Mouse (Mus musculus) forebrain, embryonic 11.5 days (tissue): ENCODE data around the gene Ank3. TPM values are rescaled to one million over a fixed set of nuclear protein-coding genes. Genes with fewer than 3 reads are reported as not detected.

Experiments
- ATAC-seq: fragments of 200-750 bp; cut with Nextera tagmentation; replicated peaks from 2 replicates; pipeline ENCODE4 v1.8.0; 2017; ENCODE audit warnings: moderate TSS enrichment; ENCODE audit not compliant: low FRiP score
- DNase-seq: peaks from one replicate; pipeline ENCODE4 v3.0.0-alpha.2; 2017; ENCODE audit warnings: low spot score
- H3K27ac ChIP-seq: fragments of 300-500 bp; sonication (generic); 2 replicates; pipeline ENCODE4 v1.5.1; 2014; ENCODE audit warnings: low read depth, low read length
- H3K27me3 ChIP-seq: fragments of 300-500 bp; sonication (generic); 2 replicates; pipeline ENCODE4 v1.6.1; 2014; ENCODE audit warnings: mild to moderate bottlenecking, low read length, mixed read lengths; ENCODE audit not compliant: control insufficient read depth, insufficient read depth
- H3K36me3 ChIP-seq: fragments of 300-500 bp; sonication (generic); 2 replicates; pipeline ENCODE4 v1.6.1; 2014; ENCODE audit warnings: mild to moderate bottlenecking, low read length, moderate library complexity, mixed read lengths; ENCODE audit not compliant: control insufficient read depth, insufficient read depth
- H3K4me1 ChIP-seq: fragments of 300-500 bp; sonication (generic); replicated peaks from 2 replicates; pipeline ENCODE4 v1.6.1; 2014; ENCODE audit warnings: low read length, mixed read lengths; ENCODE audit not compliant: control insufficient read depth, insufficient read depth
- H3K4me2 ChIP-seq: fragments of 300-500 bp; sonication (generic); 2 replicates; pipeline ENCODE4 v1.6.1; 2014; ENCODE audit warnings: low read depth, mild to moderate bottlenecking, low read length, moderate library complexity, mixed read lengths; ENCODE audit not compliant: severe bottlenecking
- H3K4me3 ChIP-seq: fragments of 300-500 bp; sonication (generic); 2 replicates; pipeline ENCODE4 v1.5.1; 2014; ENCODE audit warnings: low read depth, low read length
- H3K9ac ChIP-seq: fragments of 300-500 bp; sonication (generic); 2 replicates; pipeline ENCODE4 v1.6.1; 2014; ENCODE audit warnings: low read length
- H3K9me3 ChIP-seq: fragments of 300-500 bp; sonication (generic); 2 replicates; pipeline ENCODE4 v1.6.1; 2016; ENCODE audit warnings: low read length, mixed read lengths; ENCODE audit not compliant: control insufficient read depth
- WGBS: fragments of 180-500 bp; shearing (Covaris S2); extraction: QIAGEN DNeasy Blood & Tissue Kit; methylation state at CpG from one replicate; pipeline ENCODE4 v1.1.7; 2014; 5-methylcytosine and 5-hydroxymethylcytosine counted together
- polyA plus RNA-seq: library from polyadenylated mRNA; unstranded; fragments of >200 nt; fragmentation: Nextera tagmentation; extraction: Ambion mirVana; gene quantifications from 2 replicates; pipeline ENCODE4 v1.2.1, GENCODE M21; 2014

The Ank3 gene
- polyA plus RNA-seq, 1 experiment from 2014 or later: 44.5 TPM

- Histone ChIP-seq H3K9me3 (no peaks in the 10 kb centered on the region), H3K4me1 (peaks cover 6% of the 10 kb centered on the region; the same call in 1 of the 2 replicates), H3K27ac (no peak overlapping the region), H3K27me3 (no peaks in the 10 kb centered on the region), H3K9ac (no peak overlapping the region), H3K4me2 (no peak overlapping the region), H3K36me3 (no peaks in the 10 kb centered on the region), H3K4me3 (no peak overlapping the region)
- no peak for ATAC-seq
- WGBS: 60% methylated on average over 13 of the region's 13 CpGs
- DNase-seq: no peak
These were observed 387.8 kb downstream of the Ank3 start for GRCm38 (mm10) chr10:69786220-69786993.

GRCm38 (mm10) chr10:69787379-69787778 is 388.8 kb downstream of the Ank3 start:
- peaks cover 6% of the 10 kb centered on the region; the same call in 1 of the 2 replicates for H3K4me1 ChIP-seq
- no peak overlapping the region for H3K9ac ChIP-seq
- no peak overlapping the region for H3K27ac ChIP-seq
- H3K4me3 ChIP-seq: no peak overlapping the region
- H3K9me3 ChIP-seq: no peaks in the 10 kb centered on the region
- H3K36me3 ChIP-seq: no peaks in the 10 kb centered on the region
- DNase-seq (no peak), ATAC-seq (no peak)
- WGBS: 43% methylated on average over 10 of the region's 10 CpGs
- H3K4me2 ChIP-seq: no peak overlapping the region
- H3K27me3 ChIP-seq: no peaks in the 10 kb centered on the region

GRCm38 (mm10) chr10:69790606-69791005 is 392.0 kb downstream of the Ank3 start:
- ATAC-seq (no peak), DNase-seq (no peak)
- no peak overlapping the region for H3K9ac ChIP-seq
- H3K36me3 ChIP-seq: no peaks in the 10 kb centered on the region
- no peak overlapping the region for H3K4me2 ChIP-seq
- no peaks in the 10 kb centered on the region for H3K9me3 ChIP-seq
- peaks cover 6% of the 10 kb centered on the region; the same call in 1 of the 2 replicates for H3K4me1 ChIP-seq
- no peaks in the 10 kb centered on the region for H3K27me3 ChIP-seq
- 79% methylated on average over 4 of the region's 4 CpGs for WGBS
- H3K27ac ChIP-seq: no peak overlapping the region
- H3K4me3 ChIP-seq: no peak overlapping the region

- Histone ChIP-seq H3K4me3 (no peak overlapping the region), H3K27ac (no peak overlapping the region), H3K27me3 (no peaks in the 10 kb centered on the region), H3K9me3 (no peaks in the 10 kb centered on the region), H3K4me2 (no peak overlapping the region), H3K9ac (no peak overlapping the region), H3K36me3 (no peaks in the 10 kb centered on the region), H3K4me1 (0 out of 2 replicates have a peak, but pooled peaks cover 5% of the 10 kb centered on the region)
- DNase-seq (no peak), ATAC-seq (no peak)
- 73% methylated on average over 7 of the region's 7 CpGs for whole genome bisulfite sequencing
These were observed 393.4 kb downstream of the Ank3 start for GRCm38 (mm10) chr10:69791951-69792350.

- no peaks in the 10 kb centered on the region for H3K27me3 ChIP-seq
- DNase-seq (no peak), ATAC-seq (no peak)
- H3K4me2 ChIP-seq: no peak overlapping the region
- no peaks in the 10 kb centered on the region for H3K36me3 ChIP-seq
- no peak overlapping the region for H3K27ac ChIP-seq
- no peak overlapping the region for H3K9ac ChIP-seq
- WGBS: 81% methylated on average over 9 of the region's 9 CpGs
- no peak overlapping the region for H3K4me3 ChIP-seq
- no peaks in the 10 kb centered on the region for H3K9me3 ChIP-seq
- H3K4me1 ChIP-seq: 0 out of 2 replicates have a peak, but pooled peaks cover 2% of the 10 kb centered on the region
These were observed 393.8 kb downstream of the Ank3 start for GRCm38 (mm10) chr10:69792400-69792799.

GRCm38 (mm10) chr10:69793079-69793478 is 394.5 kb downstream of the Ank3 start:
- peak; percentile 66 for DNase-seq
- Histone ChIP-seq H3K27ac (no peak overlapping the region), H3K9ac (no peak overlapping the region), H3K4me2 (no peak overlapping the region), H3K9me3 (no peaks in the 10 kb centered on the region), H3K36me3 (no peaks in the 10 kb centered on the region), H3K27me3 (no peaks in the 10 kb centered on the region), H3K4me3 (no peak overlapping the region), H3K4me1 (no peaks in the 10 kb centered on the region)
- ATAC-seq: no peak; the same call in 1 of the 2 replicates
- WGBS: 34% methylated on average over 9 of the region's 9 CpGs

- no peak overlapping the region for H3K4me2 ChIP-seq
- H3K27ac ChIP-seq: no peak overlapping the region
- ATAC-seq: no peak
- H3K4me3 ChIP-seq: no peak overlapping the region
- H3K4me1 ChIP-seq: no peaks in the 10 kb centered on the region
- no peak for DNase-seq
- H3K9ac ChIP-seq: no peak overlapping the region
- H3K9me3 ChIP-seq: no peaks in the 10 kb centered on the region
- 88% methylated on average over 3 of the region's 3 CpGs for WGBS
- no peaks in the 10 kb centered on the region for H3K27me3 ChIP-seq
- no peaks in the 10 kb centered on the region for H3K36me3 ChIP-seq
These were observed 397.1 kb downstream of the Ank3 start for GRCm38 (mm10) chr10:69795656-69796055.

GRCm38 (mm10) chr10:69796421-69796886 is 397.9 kb downstream of the Ank3 start:
- ATAC-seq (no peak), DNase-seq (no peak)
- H3K4me2 ChIP-seq: no peak overlapping the region
- H3K27me3 ChIP-seq: no peaks in the 10 kb centered on the region
- H3K9ac ChIP-seq: no peak overlapping the region
- no peaks in the 10 kb centered on the region for H3K4me1 ChIP-seq
- no peak overlapping the region for H3K27ac ChIP-seq
- WGBS: 81% methylated on average over 8 of the region's 8 CpGs
- no peaks in the 10 kb centered on the region for H3K9me3 ChIP-seq
- no peak overlapping the region for H3K4me3 ChIP-seq
- H3K36me3 ChIP-seq: no peaks in the 10 kb centered on the region
